Mouse (Mus musculus): Measurements from ENCODE around the gene Frzb.

GRCm38 (mm10) chr2:80371458-80371857, 76.0 kb downstream of the Frzb start:
- TF ChIP-seq CTCF (IDR thresholded peaks at IDR 0.05; ENCODE audit: borderline replicate concordance, insufficient read depth, low read depth, low read length) (no peak), POLR2A (IDR thresholded peaks at IDR 0.05; ENCODE audit: borderline replicate concordance, insufficient read depth, low read length) (no peak)

All from cerebellum, adult 2 months (tissue).